Mouse (Mus musculus) lung, adult 2 months (tissue): ENCODE measurements around the gene Ino80.

Experiments used
- CTCF ChIP-seq: fragments of 200-500 bp; IDR thresholded peaks from 2 replicates; pipeline ENCODE4 v1.5.1; 2011; ENCODE audit warnings: mild to moderate bottlenecking, low read length, control low read depth; ENCODE audit not compliant: insufficient read depth
- POLR2A ChIP-seq: fragments of 200-500 bp; IDR thresholded peaks from 2 replicates; pipeline ENCODE4 v1.6.1; 2011; ENCODE audit warnings: low read depth, mild to moderate bottlenecking, control low read depth, low read length, borderline replicate concordance; ENCODE audit errors: extremely low read depth

GRCm38 (mm10) chr2:119476621-119477391 is 681 bp downstream of the Ino80 start:
- TF ChIP-seq CTCF = no peak
- no peak for TF ChIP-seq POLR2A
